Mouse (Mus musculus) C2C12 (cell line): ENCODE data around the gene Emc10. TPM values are rescaled to one million over a fixed set of nuclear protein-coding genes. Genes with fewer than 3 reads are reported as not detected.

ENCODE experiments used
- H3K27me3 ChIP-seq: one replicate; pipeline ENCODE4 v1.6.1; 2011; ENCODE audit not compliant: control insufficient read depth, insufficient read depth, insufficient read length
- H3K36me3 ChIP-seq: one replicate; pipeline ENCODE4 v1.6.1; 2011; ENCODE audit not compliant: control insufficient read depth, insufficient read depth
- H3K4me3 ChIP-seq: one replicate; pipeline ENCODE4 v1.5.1; 2011; ENCODE audit warnings: mild to moderate bottlenecking, control low read depth; ENCODE audit not compliant: poor library complexity, insufficient read depth, severe bottlenecking
- H3K79me2 ChIP-seq: one replicate; pipeline ENCODE4 v1.6.1; 2011; ENCODE audit not compliant: control insufficient read depth, insufficient read depth
- H3K79me3 ChIP-seq: one replicate; pipeline ENCODE4 v1.6.1; 2011; ENCODE audit warnings: low read depth, control low read depth
- H3ac ChIP-seq: one replicate; pipeline ENCODE3; 2011; ENCODE audit warnings: low read depth; ENCODE audit not compliant: control insufficient read depth, insufficient read length
- CEBPB ChIP-seq: IDR thresholded peaks from one replicate; pipeline ENCODE4 v1.6.1; 2011; ENCODE audit warnings: low read depth, mild to moderate bottlenecking, control low read depth, moderate library complexity
- CTCF ChIP-seq: IDR thresholded peaks from one replicate; pipeline ENCODE4 v1.5.1; 2011; ENCODE audit not compliant: control insufficient read depth, insufficient read depth, insufficient read length
- FOSL1 ChIP-seq: IDR thresholded peaks from one replicate; pipeline ENCODE4 v1.8.0; 2011; ENCODE audit warnings: mild to moderate bottlenecking, low read length; ENCODE audit not compliant: poor library complexity, insufficient read depth, severe bottlenecking
- MAX ChIP-seq: IDR thresholded peaks from one replicate; pipeline ENCODE4 v1.6.1; 2011; ENCODE audit warnings: mild to moderate bottlenecking, control low read depth
- MYOD1 ChIP-seq: IDR thresholded peaks from one replicate; pipeline ENCODE4 v1.6.1; 2011; ENCODE audit warnings: low read depth; ENCODE audit not compliant: control insufficient read depth, insufficient read length
- MYOG ChIP-seq: IDR thresholded peaks from one replicate; pipeline ENCODE4 v1.6.1; 2011; ENCODE audit not compliant: control insufficient read depth, insufficient read length; ENCODE audit errors: extremely low read depth
- USF1 ChIP-seq: IDR thresholded peaks from one replicate; pipeline ENCODE4 v1.6.1; 2011; ENCODE audit warnings: low read depth, mild to moderate bottlenecking, control low read depth, moderate library complexity
- polyA plus RNA-seq: library from polyadenylated mRNA; unstranded; fragments of >200 nt; fragmentation: generic; extraction: Trizol; gene quantifications from one replicate; pipeline ENCODE4 v1.2.1, GENCODE M21; 2012; ENCODE audit warnings: missing spikeins

Emc10 gene
- polyA plus RNA-seq, 1 experiment = 93.5 TPM

- Histone ChIP-seq H3K27me3 (no peaks in the 10 kb centered on the region), H3K79me2 (peaks cover 18% of the 10 kb centered on the region), H3K79me3 (peaks cover 13% of the 10 kb centered on the region)
Measured at GRCm38 (mm10) chr7:44498922-44499321, 2.6 kb upstream of the Emc10 start.

GRCm38 (mm10) chr7:44497361-44498055 lies 1.2 kb upstream of the Emc10 start:
- H3ac ChIP-seq = no peak overlapping the region
- H3K79me2 ChIP-seq = peaks cover 23% of the 10 kb centered on the region
- no peaks in the 10 kb centered on the region for H3K27me3 ChIP-seq
- no peak overlapping the region for H3K4me3 ChIP-seq
- TF ChIP-seq FOSL1 (no peak), USF1 (no peak), MAX (no peak), MYOG (no peak), MYOD1 (no peak), CTCF (no peak), CEBPB (no peak)
- H3K79me3 ChIP-seq = peaks cover 13% of the 10 kb centered on the region
- H3K36me3 ChIP-seq = no peaks in the 10 kb centered on the region

More at GRCm38 (mm10) chr7:44498922-44499321, 2.6 kb upstream of the Emc10 start:
- H3K4me3 ChIP-seq = no peak overlapping the region
- TF ChIP-seq CEBPB = no peak
- H3ac ChIP-seq = no peak overlapping the region
- no peaks in the 10 kb centered on the region for H3K36me3 ChIP-seq

- H3K79me2 ChIP-seq = peaks cover 23% of the 10 kb centered on the region
- H3ac ChIP-seq = peak overlapping the region; percentile 69
- no peaks in the 10 kb centered on the region for H3K27me3 ChIP-seq
- TF ChIP-seq USF1 (no peak), CEBPB (no peak), FOSL1 (no peak), MAX (no peak), MYOG (no peak), MYOD1 (no peak), CTCF (no peak)
- peak overlapping the region; percentile 43 for H3K4me3 ChIP-seq
- no peaks in the 10 kb centered on the region for H3K36me3 ChIP-seq
- H3K79me3 ChIP-seq = peaks cover 13% of the 10 kb centered on the region
Measured at GRCm38 (mm10) chr7:44496771-44497109, 411 bp upstream of the Emc10 start.

GRCm38 (mm10) chr7:44495086-44495485 lies 1.2 kb downstream of the Emc10 start:
- Histone ChIP-seq H3K79me3 (peaks cover 13% of the 10 kb centered on the region), H3K27me3 (no peaks in the 10 kb centered on the region), H3K36me3 (no peaks in the 10 kb centered on the region), H3ac (no peak overlapping the region), H3K4me3 (peak overlapping the region; percentile 39), H3K79me2 (peaks cover 23% of the 10 kb centered on the region)
- TF ChIP-seq CEBPB (no peak), MAX (no peak), MYOG (no peak), FOSL1 (no peak), MYOD1 (no peak), USF1 (no peak), CTCF (no peak)

- Histone ChIP-seq H3K36me3 (no peaks in the 10 kb centered on the region), H3K79me3 (peaks cover 13% of the 10 kb centered on the region), H3K79me2 (peaks cover 23% of the 10 kb centered on the region), H3K4me3 (no peak overlapping the region), H3K27me3 (no peaks in the 10 kb centered on the region), H3ac (no peak overlapping the region)
- no peak for TF ChIP-seq USF1
- no peak for TF ChIP-seq FOSL1
- no peak for TF ChIP-seq MAX
- TF ChIP-seq MYOG = no peak
- TF ChIP-seq CEBPB = no peak
- no peak for TF ChIP-seq CTCF
- TF ChIP-seq MYOD1 = no peak
Measured at GRCm38 (mm10) chr7:44494681-44495080, 1.6 kb downstream of the Emc10 start.

GRCm38 (mm10) chr7:44492166-44492826 lies 4.0 kb downstream of the Emc10 start:
- Histone ChIP-seq H3K79me2 (peaks cover 23% of the 10 kb centered on the region), H3K36me3 (no peaks in the 10 kb centered on the region), H3ac (no peak overlapping the region), H3K27me3 (no peaks in the 10 kb centered on the region), H3K79me3 (peaks cover 13% of the 10 kb centered on the region), H3K4me3 (no peak overlapping the region)
- TF ChIP-seq MYOD1 (no peak), MAX (no peak), CTCF (no peak), USF1 (no peak), FOSL1 (no peak), MYOG (no peak), CEBPB (no peak)
